Mouse (Mus musculus) cerebellum, adult 2 months (tissue): ENCODE results near the gene Colgalt2. TPM values are rescaled to one million over a fixed set of nuclear protein-coding genes. Genes with fewer than 3 reads are reported as not detected.

Experiments used
- DNase-seq, 2 experiments: peaks; one replicate each; pipeline ENCODE4 v3.0.0; 2021
- H3K27ac ChIP-seq: fragments of 200-500 bp; 2 replicates; pipeline ENCODE4 v1.5.1; 2012; ENCODE audit warnings: low read length, control low read depth, inconsistent platforms; ENCODE audit not compliant: insufficient read depth
- H3K27me3 ChIP-seq: fragments of 200-500 bp; 2 replicates; pipeline ENCODE4 v1.6.1; 2012; ENCODE audit warnings: inconsistent platforms, mild to moderate bottlenecking, low read length, moderate library complexity; ENCODE audit not compliant: control insufficient read depth, insufficient read depth
- H3K4me1 ChIP-seq: fragments of 200-500 bp; 2 replicates; pipeline ENCODE4 v1.6.1; 2011; ENCODE audit warnings: low read length; ENCODE audit not compliant: control insufficient read depth, insufficient read depth
- H3K4me3 ChIP-seq: fragments of 200-500 bp; replicated peaks from 2 replicates; pipeline ENCODE3; 2011; ENCODE audit warnings: mild to moderate bottlenecking, low read depth, low read length, control low read depth; ENCODE audit not compliant: insufficient read depth
- CTCF ChIP-seq: fragments of 200-500 bp; IDR thresholded peaks from 2 replicates; pipeline ENCODE4 v1.5.1; 2011; ENCODE audit warnings: low read depth, mild to moderate bottlenecking, control low read depth, low read length, moderate library complexity, borderline replicate concordance; ENCODE audit not compliant: insufficient read depth
- POLR2A ChIP-seq: fragments of 200-500 bp; IDR thresholded peaks from 2 replicates; pipeline ENCODE4 v1.6.1; 2011; ENCODE audit warnings: low read length, control low read depth, borderline replicate concordance; ENCODE audit not compliant: insufficient read depth
- WGBS: fragments of 180-500 bp; shearing (Covaris S2); methylation state at CpG from one replicate; pipeline ENCODE4 v1.1.7; 2018; 5-methylcytosine and 5-hydroxymethylcytosine counted together
- polyA plus RNA-seq: library from polyadenylated mRNA; depleted of rRNA; stranded (reverse); fragments of >200 nt; gene quantifications from 2 replicates; pipeline ENCODE4 v1.2.3, GENCODE M21; 2012

Gene Colgalt2
- polyA plus RNA-seq, 1 experiment = 3.6 TPM

DNA sequence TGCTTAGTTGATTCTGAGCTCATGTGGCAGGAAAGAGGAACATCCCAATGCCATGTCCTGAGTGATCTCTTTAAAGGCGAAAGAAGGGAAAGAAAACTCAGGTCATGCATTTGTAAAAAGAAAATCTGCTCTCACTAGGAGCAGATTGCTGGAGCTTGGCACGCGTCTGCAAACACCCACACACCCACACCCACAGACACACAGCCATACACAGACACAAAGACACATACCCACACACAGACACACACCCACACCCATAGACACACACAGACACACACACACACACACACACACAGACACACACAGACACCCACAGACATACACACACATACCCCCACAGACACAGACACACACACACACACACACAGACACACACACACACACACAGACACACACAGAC lies 122.6 kb downstream of the Colgalt2 start:
- H3K27ac ChIP-seq = no peak overlapping the region
- 85% methylated on average over 3 of the region's 3 CpGs for WGBS
- no peak for TF ChIP-seq CTCF
- TF ChIP-seq POLR2A = no peak
- no peak for DNase-seq
- H3K4me3 ChIP-seq = no peak overlapping the region
- H3K27me3 ChIP-seq = no peaks in the 10 kb centered on the region
- H3K4me1 ChIP-seq = no peaks in the 10 kb centered on the region

DNA sequence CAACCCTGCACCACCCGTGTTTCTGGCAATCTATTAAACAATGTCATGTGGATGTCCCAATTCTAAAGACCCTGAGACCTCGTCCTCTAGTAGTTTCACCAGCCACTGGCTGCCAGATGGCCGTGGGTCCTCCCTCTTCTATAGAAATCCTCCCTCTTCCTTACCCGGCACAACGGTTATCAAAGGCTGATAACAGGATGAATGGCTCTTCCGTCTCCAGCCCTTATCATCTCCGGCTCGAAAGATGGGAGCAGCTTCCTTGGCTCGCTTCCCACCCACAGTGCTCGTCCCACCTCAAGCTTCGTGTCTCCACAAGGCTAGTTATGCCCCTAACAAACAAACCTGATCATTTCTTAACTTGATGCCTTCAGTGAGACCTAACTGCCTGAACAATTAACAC lies 123.7 kb downstream of the Colgalt2 start:
- Histone ChIP-seq H3K27ac (no peak overlapping the region), H3K4me1 (no peaks in the 10 kb centered on the region), H3K27me3 (no peaks in the 10 kb centered on the region), H3K4me3 (no peak overlapping the region)
- WGBS = 82% methylated on average over 11 of the region's 11 CpGs
- no peak for TF ChIP-seq CTCF
- no peak for TF ChIP-seq POLR2A
- DNase-seq = no peak

DNA sequence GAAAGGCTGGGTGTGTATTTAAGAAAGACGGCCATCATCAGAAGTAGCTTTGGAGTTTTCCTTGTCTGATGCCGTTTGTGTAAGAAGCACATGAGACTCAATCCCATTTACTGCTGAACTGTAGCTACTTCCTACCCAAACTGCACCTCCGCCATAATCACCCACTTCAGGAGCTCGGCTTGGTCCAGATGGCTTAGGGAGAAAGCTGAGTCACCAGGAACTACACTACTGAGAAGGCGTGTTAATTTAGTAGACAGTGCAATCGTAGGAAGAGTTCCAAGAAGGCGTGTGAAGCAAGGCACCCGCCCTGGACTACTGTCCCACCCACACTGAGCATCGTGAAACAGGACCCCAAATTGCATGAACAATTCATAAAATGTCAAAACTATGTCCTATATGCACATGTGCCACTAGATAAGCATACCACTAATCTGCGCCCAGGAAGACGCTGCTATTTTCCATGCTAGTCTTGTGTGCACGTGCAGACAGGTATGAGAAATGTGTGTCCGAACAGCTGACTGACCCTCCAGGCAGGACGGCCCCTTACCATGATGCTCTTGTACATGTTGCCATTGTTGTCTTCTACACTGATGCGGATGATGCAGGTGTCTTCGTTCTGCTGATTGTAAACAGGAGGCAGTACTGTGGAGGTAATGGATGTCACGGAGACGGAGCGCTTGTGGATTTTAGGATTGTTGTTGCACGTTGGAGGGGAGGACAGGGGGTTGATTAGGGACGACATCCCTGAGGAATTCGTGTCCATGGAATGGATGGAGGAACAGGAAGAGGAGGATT lies 124.7 kb downstream of the Colgalt2 start:
- DNase-seq = no peak
- Histone ChIP-seq H3K27ac (no peak overlapping the region), H3K4me3 (no peak overlapping the region), H3K4me1 (no peaks in the 10 kb centered on the region), H3K27me3 (no peaks in the 10 kb centered on the region)
- TF ChIP-seq CTCF (no peak), POLR2A (no peak)
- 86% methylated on average over 22 of the region's 22 CpGs for WGBS

DNA sequence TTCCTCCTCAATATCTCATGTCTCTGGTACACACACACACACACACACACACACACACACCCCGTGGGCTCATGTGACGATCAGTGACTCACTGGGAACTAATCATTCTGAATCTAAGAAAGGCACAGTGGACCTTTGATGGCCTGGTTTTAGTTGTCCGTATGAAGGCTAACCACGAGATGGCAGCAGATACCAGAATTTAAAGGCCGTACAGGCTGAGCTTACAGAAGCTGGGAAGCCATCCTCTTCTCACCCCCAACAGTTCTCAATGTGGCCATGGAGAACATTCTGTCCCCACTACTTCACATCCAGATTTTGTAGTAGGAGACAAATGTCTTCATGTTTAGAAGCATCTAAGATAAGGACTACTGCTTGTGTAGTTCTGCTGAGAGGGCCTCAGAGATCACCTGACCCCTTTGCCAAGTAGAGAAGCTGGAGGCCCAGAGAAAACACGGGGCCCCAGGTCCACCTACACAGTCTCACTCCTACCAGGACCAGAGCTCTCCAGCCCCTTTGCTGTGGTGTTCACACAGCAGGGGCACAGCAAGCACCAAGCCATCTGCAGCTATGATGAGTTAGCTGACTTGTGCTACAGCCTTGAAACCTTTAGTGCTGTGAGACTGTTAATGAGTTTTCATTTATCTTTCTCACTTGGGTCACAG lies 125.5 kb downstream of the Colgalt2 start:
- H3K27ac ChIP-seq = no peak overlapping the region
- TF ChIP-seq CTCF = peak; percentile 83
- no peak for TF ChIP-seq POLR2A
- 14% methylated on average over 6 of the region's 6 CpGs for WGBS

DNA sequence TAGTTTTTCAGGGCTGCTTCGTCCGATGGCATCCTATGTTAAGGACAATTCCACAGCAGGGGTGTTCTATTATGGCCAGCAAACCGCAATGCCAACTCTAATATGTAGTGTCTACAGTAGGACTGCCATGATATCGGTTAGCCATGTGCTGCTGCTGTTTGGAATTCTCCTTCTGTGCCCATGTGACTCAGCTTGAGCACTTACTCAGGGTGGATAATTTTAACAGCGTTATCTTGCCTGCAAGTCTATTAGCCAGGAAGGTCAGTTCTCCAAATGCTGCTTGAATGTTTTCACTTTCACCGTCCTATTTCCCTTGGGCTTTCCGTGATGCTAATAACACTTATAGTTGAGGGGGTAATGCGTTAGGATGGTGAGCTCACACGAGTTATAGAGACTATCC lies 126.5 kb downstream of the Colgalt2 start:
- TF ChIP-seq POLR2A (no peak), CTCF (no peak)
- DNase-seq = no peak
- no peaks in the 10 kb centered on the region for H3K27me3 ChIP-seq
- H3K4me3 ChIP-seq = no peak overlapping the region
- H3K4me1 ChIP-seq = no peaks in the 10 kb centered on the region
- WGBS = 72% methylated on average over 9 of the region's 9 CpGs
- H3K27ac ChIP-seq = no peak overlapping the region

More for the DNA sequence above, 125.5 kb downstream of the Colgalt2 start:
- Histone ChIP-seq H3K4me3 (no peak overlapping the region), H3K27me3 (no peaks in the 10 kb centered on the region), H3K4me1 (no peaks in the 10 kb centered on the region)
- DNase-seq = peak; percentile 67 to 69

DNA sequence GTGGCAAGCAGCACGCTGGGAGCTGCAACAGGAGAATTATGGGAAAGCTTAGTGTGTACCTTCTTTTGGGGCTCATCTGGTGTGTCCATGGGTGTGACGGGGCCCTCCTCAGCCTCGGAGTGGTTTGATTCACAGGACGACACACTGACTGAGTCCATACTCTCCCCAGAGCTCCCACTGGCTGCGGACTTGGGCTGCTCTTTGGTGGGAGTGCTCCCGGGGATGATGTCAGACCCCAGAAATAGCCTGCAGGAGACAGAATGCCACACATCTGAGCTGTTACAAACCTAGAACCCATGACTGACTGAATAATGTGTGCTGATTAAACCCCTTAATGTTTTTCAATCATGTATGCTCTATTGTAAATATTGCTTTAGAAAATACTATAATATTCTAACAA lies 128.6 kb downstream of the Colgalt2 start:
- WGBS = 84% methylated on average over 6 of the region's 6 CpGs
- Histone ChIP-seq H3K27ac (no peak overlapping the region), H3K27me3 (no peaks in the 10 kb centered on the region), H3K4me3 (no peak overlapping the region), H3K4me1 (no peaks in the 10 kb centered on the region)
- TF ChIP-seq POLR2A = no peak
- no peak for TF ChIP-seq CTCF
- no peak for DNase-seq

DNA sequence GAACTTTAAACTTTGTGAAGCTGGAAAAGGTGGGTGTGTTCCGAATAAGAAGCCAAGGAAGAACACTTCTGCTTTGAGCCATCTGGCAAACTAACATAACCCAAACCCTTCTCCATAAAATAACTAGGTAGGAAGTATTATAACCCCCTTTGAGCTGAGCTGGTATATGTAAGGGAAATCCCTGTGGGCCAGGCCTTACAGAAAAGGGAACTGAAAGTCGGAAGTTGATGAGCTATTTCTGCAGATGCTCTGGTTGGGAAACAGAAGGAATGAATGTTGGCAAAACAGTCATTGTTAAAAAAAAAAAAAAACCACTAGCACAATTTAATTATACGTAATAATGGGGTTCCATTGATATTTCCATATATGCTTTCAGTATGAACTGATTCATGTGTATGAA lies 129.1 kb downstream of the Colgalt2 start:
- TF ChIP-seq CTCF (no peak), POLR2A (no peak)
- 95% methylated on average over 3 of the region's 3 CpGs for WGBS
- Histone ChIP-seq H3K27me3 (no peaks in the 10 kb centered on the region), H3K4me1 (no peaks in the 10 kb centered on the region), H3K27ac (no peak overlapping the region), H3K4me3 (no peak overlapping the region)
- DNase-seq = no peak

DNA sequence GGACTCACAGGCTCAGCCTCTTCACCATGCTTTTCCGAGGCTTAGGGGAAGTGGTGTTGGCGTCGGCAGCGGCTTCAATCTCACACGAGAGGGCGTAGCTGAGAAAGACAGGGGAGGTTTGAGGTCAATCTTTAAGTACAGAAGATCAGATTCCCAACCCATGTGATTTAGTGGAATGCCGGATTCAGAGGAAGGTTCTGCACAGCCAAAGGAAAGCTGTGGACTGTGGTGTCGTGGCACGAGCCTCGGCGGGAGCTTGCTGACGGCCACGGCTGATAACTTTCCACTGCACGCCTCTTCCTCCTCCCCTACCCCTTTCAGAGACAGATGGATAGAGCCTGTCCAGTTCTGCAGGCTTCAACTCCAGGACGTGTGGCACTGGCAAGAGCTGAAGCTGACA lies 131.9 kb downstream of the Colgalt2 start:
- Histone ChIP-seq H3K27ac (no peak overlapping the region), H3K4me1 (no peaks in the 10 kb centered on the region), H3K4me3 (no peak overlapping the region), H3K27me3 (no peaks in the 10 kb centered on the region)
- WGBS = 60% methylated on average over 15 of the region's 15 CpGs
- no peak for DNase-seq
- no peak for TF ChIP-seq POLR2A
- no peak for TF ChIP-seq CTCF
